Mouse (Mus musculus) neural tube, embryonic 11.5 days (tissue): Measurements from ENCODE around the gene Jdp2. TPM values are rescaled to one million over a fixed set of nuclear protein-coding genes. Genes with fewer than 3 reads are reported as not detected.

ENCODE experiments used
- ATAC-seq: fragments of 200-750 bp; cut with Nextera tagmentation; 2 replicates; pipeline ENCODE4 v1.8.0; 2017; ENCODE audit warnings: moderate number of reproducible peaks, mild to moderate bottlenecking, moderate TSS enrichment, moderate library complexity; ENCODE audit not compliant: insufficient read depth, low FRiP score, low TSS enrichment
- DNase-seq: peaks from one replicate; pipeline ENCODE4 v3.0.0-alpha.2; 2015; ENCODE audit warnings: low spot score
- H3K27ac ChIP-seq: fragments of 300-500 bp; sonication (generic); 2 replicates; pipeline ENCODE4 v1.5.1; 2014; ENCODE audit warnings: low read depth, mild to moderate bottlenecking, low read length
- H3K27me3 ChIP-seq: fragments of 300-500 bp; sonication (generic); 2 replicates; pipeline ENCODE4 v1.6.1; 2014; ENCODE audit warnings: mild to moderate bottlenecking, low read length, mixed read lengths; ENCODE audit not compliant: control insufficient read depth, insufficient read depth
- H3K36me3 ChIP-seq: fragments of 300-500 bp; sonication (generic); 2 replicates; pipeline ENCODE4 v1.6.1; 2014; ENCODE audit warnings: mild to moderate bottlenecking, low read length, moderate library complexity, mixed read lengths; ENCODE audit not compliant: control insufficient read depth, insufficient read depth
- H3K4me1 ChIP-seq: fragments of 300-500 bp; sonication (generic); 2 replicates; pipeline ENCODE4 v1.6.1; 2014; ENCODE audit warnings: low read length, mixed read lengths; ENCODE audit not compliant: control insufficient read depth, insufficient read depth
- H3K4me2 ChIP-seq: fragments of 300-500 bp; sonication (generic); 2 replicates; pipeline ENCODE4 v1.6.1; 2014; ENCODE audit warnings: low read depth, mild to moderate bottlenecking, moderate library complexity
- H3K4me3 ChIP-seq: fragments of 300-500 bp; sonication (generic); 2 replicates; pipeline ENCODE4 v1.5.1; 2014; ENCODE audit warnings: low read depth, low read length
- H3K9ac ChIP-seq: fragments of 300-500 bp; sonication (generic); 2 replicates; pipeline ENCODE4 v1.6.1; 2014; ENCODE audit warnings: mild to moderate bottlenecking, low read length
- H3K9me3 ChIP-seq: fragments of 300-500 bp; sonication (generic); 2 replicates; pipeline ENCODE4 v1.6.1; 2016; ENCODE audit warnings: low read length; ENCODE audit not compliant: control insufficient read depth
- WGBS: fragments of 180-500 bp; shearing (Covaris S2); extraction: QIAGEN DNeasy Blood & Tissue Kit; methylation state at CpG from one replicate; pipeline ENCODE4 v1.1.7; 2014; 5-methylcytosine and 5-hydroxymethylcytosine counted together
- polyA plus RNA-seq: library from polyadenylated mRNA; unstranded; fragments of >200 nt; fragmentation: Nextera tagmentation; extraction: Ambion mirVana; gene quantifications from 2 replicates; pipeline ENCODE4 v1.2.1, GENCODE M21; 2014

The Jdp2 gene
- polyA plus RNA-seq, 1 experiment from 2014 or later, result 0.69 TPM

GRCm38 (mm10) chr12:85571312-85571711 is 27.5 kb upstream of the Jdp2 start:
- no peak for DNase-seq
- ATAC-seq, result no peak
- no peak overlapping the region for H3K4me2 ChIP-seq
- no peaks in the 10 kb centered on the region for H3K27me3 ChIP-seq
- no peaks in the 10 kb centered on the region for H3K4me1 ChIP-seq
- H3K9me3 ChIP-seq, result no peaks in the 10 kb centered on the region
- H3K36me3 ChIP-seq, result no peaks in the 10 kb centered on the region
- no peak overlapping the region for H3K9ac ChIP-seq
- no peak overlapping the region for H3K4me3 ChIP-seq
- no peak overlapping the region for H3K27ac ChIP-seq
- 87% methylated on average over 11 of the region's 11 CpGs for WGBS

GRCm38 (mm10) chr12:85572047-85572475 is 26.8 kb upstream of the Jdp2 start:
- Histone ChIP-seq H3K27me3 (no peaks in the 10 kb centered on the region), H3K9ac (no peak overlapping the region), H3K4me2 (no peak overlapping the region), H3K9me3 (no peaks in the 10 kb centered on the region), H3K4me1 (no peaks in the 10 kb centered on the region), H3K36me3 (no peaks in the 10 kb centered on the region), H3K4me3 (no peak overlapping the region), H3K27ac (no peak overlapping the region)
- DNase-seq, result peak; percentile 51
- 44% methylated on average over 10 of the region's 10 CpGs for WGBS
- no peak for ATAC-seq

GRCm38 (mm10) chr12:85574806-85575495 is 23.9 kb upstream of the Jdp2 start:
- 89% methylated on average over 6 of the region's 6 CpGs for WGBS

GRCm38 (mm10) chr12:85575496-85575840 is 23.4 kb upstream of the Jdp2 start:
- 81% methylated on average over 4 of the region's 4 CpGs for WGBS
- Histone ChIP-seq H3K36me3 (no peaks in the 10 kb centered on the region), H3K9ac (no peak overlapping the region), H3K27ac (no peak overlapping the region), H3K4me1 (no peaks in the 10 kb centered on the region), H3K4me3 (no peak overlapping the region), H3K4me2 (no peak overlapping the region), H3K27me3 (no peaks in the 10 kb centered on the region), H3K9me3 (no peaks in the 10 kb centered on the region)
- DNase-seq (no peak), ATAC-seq (no peak)

More at GRCm38 (mm10) chr12:85574806-85575495, 23.9 kb upstream of the Jdp2 start:
- Histone ChIP-seq H3K9me3 (no peaks in the 10 kb centered on the region), H3K27ac (no peak overlapping the region), H3K4me1 (no peaks in the 10 kb centered on the region), H3K4me3 (no peak overlapping the region), H3K4me2 (no peak overlapping the region), H3K36me3 (no peaks in the 10 kb centered on the region), H3K27me3 (no peaks in the 10 kb centered on the region), H3K9ac (no peak overlapping the region)
- DNase-seq, result no peak
- ATAC-seq, result no peak

- Histone ChIP-seq H3K4me3 (no peak overlapping the region), H3K27ac (peak overlapping the region; percentile 68), H3K9me3 (no peaks in the 10 kb centered on the region), H3K9ac (no peak overlapping the region), H3K4me2 (peak overlapping the region; percentile 16; the same call in 1 of the 2 replicates), H3K4me1 (peaks cover 12% of the 10 kb centered on the region), H3K36me3 (no peaks in the 10 kb centered on the region), H3K27me3 (no peaks in the 10 kb centered on the region)
- ATAC-seq, result peak; percentile 58; the same call in 1 of the 2 replicates
- 42% methylated on average over 15 of the region's 15 CpGs for WGBS
- peak; percentile 36 for DNase-seq
Measured at GRCm38 (mm10) chr12:85581261-85582066, 17.4 kb upstream of the Jdp2 start.

GRCm38 (mm10) chr12:85582067-85582316 is 16.8 kb upstream of the Jdp2 start:
- Histone ChIP-seq H3K27ac (peak overlapping the region; percentile 68; the same call in 1 of the 2 replicates), H3K36me3 (no peaks in the 10 kb centered on the region), H3K4me3 (no peak overlapping the region), H3K9ac (no peak overlapping the region), H3K4me2 (no peak overlapping the region), H3K27me3 (no peaks in the 10 kb centered on the region), H3K9me3 (no peaks in the 10 kb centered on the region), H3K4me1 (peaks cover 12% of the 10 kb centered on the region)
- 58% methylated on average over 5 of the region's 5 CpGs for WGBS
- DNase-seq (no peak), ATAC-seq (no peak)

GRCm38 (mm10) chr12:85585761-85586258 is 13.0 kb upstream of the Jdp2 start:
- Histone ChIP-seq H3K27ac (no peak overlapping the region), H3K4me1 (peaks cover 12% of the 10 kb centered on the region), H3K4me3 (no peak overlapping the region), H3K27me3 (no peaks in the 10 kb centered on the region), H3K9me3 (no peaks in the 10 kb centered on the region), H3K36me3 (no peaks in the 10 kb centered on the region), H3K4me2 (no peak overlapping the region), H3K9ac (no peak overlapping the region)
- ATAC-seq (no peak), DNase-seq (no peak)
- 72% methylated on average over 11 of the region's 11 CpGs for WGBS

- Histone ChIP-seq H3K4me3 (no peak overlapping the region), H3K27me3 (no peaks in the 10 kb centered on the region), H3K4me2 (no peak overlapping the region), H3K4me1 (no peaks in the 10 kb centered on the region), H3K9me3 (no peaks in the 10 kb centered on the region), H3K9ac (no peak overlapping the region), H3K36me3 (no peaks in the 10 kb centered on the region), H3K27ac (no peak overlapping the region)
- WGBS, result 60% methylated on average over 5 of the region's 5 CpGs
- ATAC-seq, result no peak
- no peak for DNase-seq
Measured at GRCm38 (mm10) chr12:85589870-85590382, 8.9 kb upstream of the Jdp2 start.
